Mouse (Mus musculus): ENCODE results near the gene Olfr1320.
"Not testable (repeated sequence)": the region's sequence is repeated elsewhere in the genome, so short reads cannot be mapped to it uniquely, and the experiment has no call there.

Olfr1320 gene

GRCm38 (mm10) chrX:49672033-49672432, at the start of gene Olfr1320:
TSS of gene Olfr1320 (plus strand) at chrX:49672333.
- DNase-seq: no peak

- DNase-seq: no peak
Measured at GRCm38 (mm10) chrX:49627566-49627965, 44.6 kb upstream of the Olfr1320 start.

GRCm38 (mm10) chrX:49631195-49631594, 40.9 kb upstream of the Olfr1320 start:
- no peak for DNase-seq

- not testable (repeated sequence) for DNase-seq
Measured at GRCm38 (mm10) chrX:49660781-49661180, 11.4 kb upstream of the Olfr1320 start.
